Mouse (Mus musculus): ENCODE data around the gene Lca5l. TPM values are rescaled to one million over a fixed set of nuclear protein-coding genes. Genes with fewer than 3 reads are reported as not detected.
A peak's percentile ranks its signal among the peaks of the same experiment; 100 is the strongest.

Lca5l gene
- 0.43 and 0.50 TPM in 2 replicates for polyA plus RNA-seq (2015; fragmentation: Nextera tagmentation; extraction: Ambion mirVana)

- H3K27ac ChIP-seq (ENCODE audit: low read length), result peak within 1 kb of the TSS; percentile 48; the same call in 1 of the 2 replicates
- H3K9me3 ChIP-seq (ENCODE audit: control insufficient read depth, low read length), result 0 out of 2 replicates have a peak, but pooled peaks cover 6% of the 10 kb centered on the region
- H3K9ac ChIP-seq (ENCODE audit: low read depth, low read length), result peak within 1 kb of the TSS; percentile 80
- H3K27me3 ChIP-seq (replicated peaks; ENCODE audit: control insufficient read depth, insufficient read depth, low read length), result 0 out of 2 replicates have a peak, but pooled peaks cover 3% of the 10 kb centered on the region
- under 1% methylated on average over 75 of the region's 77 CpGs for WGBS
- ATAC-seq, result peak; percentile 99
- no peaks in the 10 kb centered on the region for H3K36me3 ChIP-seq (ENCODE audit: control insufficient read depth, insufficient read depth, low read length)
- 0 out of 2 replicates have a peak, but pooled peaks cover 3% of the 10 kb centered on the region for H3K4me1 ChIP-seq (ENCODE audit: control insufficient read depth, insufficient read depth, low read length)
- peak within 1 kb of the TSS; percentile 92 for H3K4me3 ChIP-seq (ENCODE audit: low read length)
- H3K4me2 ChIP-seq (ENCODE audit: low read depth, low read length), result peak within 1 kb of the TSS; percentile 96
Measured at GRCm38 (mm10) chr16:96191531-96192506, at the start of gene Lca5l. Lca5l (minus strand) TSS chr16:96192271.

DNA sequence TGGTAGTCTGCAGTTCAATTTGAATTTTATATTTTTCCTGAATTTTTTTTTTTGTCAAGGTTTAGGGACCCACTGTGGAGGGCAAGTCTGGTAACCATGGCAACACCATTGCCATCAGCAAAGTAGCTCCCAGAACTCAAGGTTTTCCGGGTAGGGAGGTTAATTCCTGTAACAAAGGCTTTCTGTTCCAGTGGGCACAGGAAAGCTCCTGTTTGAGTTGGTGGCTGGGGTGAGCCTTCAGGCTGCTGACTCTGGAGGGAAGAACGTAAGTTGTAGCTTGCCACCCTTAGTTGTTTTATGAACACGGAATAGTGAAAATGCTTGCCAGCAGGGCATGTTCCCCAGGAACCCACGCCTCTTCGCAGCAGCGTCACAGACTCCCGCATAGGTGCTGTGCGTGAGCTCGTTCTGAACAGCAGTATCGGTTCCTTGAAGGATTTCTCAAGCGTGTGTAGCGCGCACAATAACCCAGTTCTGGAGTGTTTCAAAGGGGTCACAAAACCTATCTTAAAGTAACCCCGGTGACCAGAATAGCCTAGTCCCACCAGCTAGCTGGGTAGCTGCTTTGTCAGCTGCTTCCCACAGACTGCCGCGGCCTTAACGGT is 43.4 kb upstream of the Lca5l start, which contains the start of gene B3galt5:
Gene B3galt5, plus strand, starts transcription at position 436 of the 605 bp plus-strand sequence.
- no peak within 1 kb of the TSS for H3K4me3 ChIP-seq (ENCODE audit: low read length)
- no peaks in the 10 kb centered on the region for H3K36me3 ChIP-seq (ENCODE audit: control insufficient read depth, insufficient read depth, low read length)
- H3K27me3 ChIP-seq (replicated peaks; ENCODE audit: control insufficient read depth, insufficient read depth, low read length), result no peaks in the 10 kb centered on the region
- WGBS, result 72% methylated on average over 17 of the region's 17 CpGs
- no peak within 1 kb of the TSS for H3K27ac ChIP-seq (ENCODE audit: low read length)
- H3K4me1 ChIP-seq (ENCODE audit: control insufficient read depth, insufficient read depth, low read length), result no peaks in the 10 kb centered on the region
- H3K9ac ChIP-seq (ENCODE audit: low read depth, low read length), result no peak within 1 kb of the TSS
- no peak for ATAC-seq
- no peaks in the 10 kb centered on the region for H3K9me3 ChIP-seq (ENCODE audit: control insufficient read depth, low read length)
- no peak within 1 kb of the TSS for H3K4me2 ChIP-seq (ENCODE audit: low read depth, low read length)

DNA sequence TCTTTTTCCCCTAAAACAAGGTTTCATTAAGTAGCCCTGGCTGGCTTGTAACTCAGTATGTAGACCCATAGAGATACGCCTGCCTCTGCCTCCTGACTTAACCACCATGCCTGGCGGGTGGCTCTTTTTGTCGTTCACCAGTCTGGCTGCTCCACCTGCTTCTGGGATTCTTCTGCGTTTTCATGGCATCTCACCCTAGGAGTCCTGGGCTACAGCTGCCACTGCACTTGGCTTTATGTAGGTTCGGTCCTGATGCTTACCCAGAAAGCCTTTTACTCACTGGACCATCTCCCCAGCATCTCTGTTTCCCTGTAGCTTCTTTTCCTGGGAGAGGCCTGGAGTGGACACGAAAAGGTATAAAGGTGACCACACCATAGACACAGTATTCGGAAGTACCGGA is 41.9 kb upstream of the Lca5l start:
- no peak for ATAC-seq
- no peak overlapping the region for H3K4me2 ChIP-seq (ENCODE audit: low read depth, low read length)
- H3K27me3 ChIP-seq (replicated peaks; ENCODE audit: control insufficient read depth, insufficient read depth, low read length), result no peaks in the 10 kb centered on the region
- H3K9ac ChIP-seq (ENCODE audit: low read depth, low read length), result no peak overlapping the region
- no peak overlapping the region for H3K27ac ChIP-seq (ENCODE audit: low read length)
- H3K9me3 ChIP-seq (ENCODE audit: control insufficient read depth, low read length), result no peaks in the 10 kb centered on the region
- no peak overlapping the region for H3K4me3 ChIP-seq (ENCODE audit: low read length)
- 86% methylated on average over 8 of the region's 8 CpGs for WGBS
- H3K36me3 ChIP-seq (ENCODE audit: control insufficient read depth, insufficient read depth, low read length), result no peaks in the 10 kb centered on the region
- no peaks in the 10 kb centered on the region for H3K4me1 ChIP-seq (ENCODE audit: control insufficient read depth, insufficient read depth, low read length)

DNA sequence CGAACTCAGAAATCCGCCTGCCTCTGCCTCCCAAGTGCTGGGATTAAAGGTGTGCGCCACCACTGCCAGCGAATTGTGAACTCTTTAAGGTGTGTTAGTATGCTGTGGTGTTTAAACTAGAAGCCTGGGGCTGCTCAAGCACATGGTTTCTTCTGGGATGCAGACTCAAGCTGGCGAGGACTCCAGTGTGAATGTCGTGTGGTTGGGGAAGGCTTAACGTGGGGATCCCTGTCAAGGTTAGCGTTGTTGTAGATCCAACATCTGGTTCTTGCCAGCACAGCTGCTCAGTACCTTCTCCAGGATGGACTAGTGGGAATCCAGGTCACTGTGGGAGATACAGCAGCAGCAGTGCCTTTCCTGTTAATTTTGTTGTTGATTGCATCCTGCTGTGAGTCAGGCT is 39.9 kb upstream of the Lca5l start:
- Histone ChIP-seq H3K36me3 (ENCODE audit: control insufficient read depth, insufficient read depth, low read length) (no peaks in the 10 kb centered on the region), H3K4me2 (ENCODE audit: low read depth, low read length) (no peak overlapping the region), H3K9ac (ENCODE audit: low read depth, low read length) (no peak overlapping the region), H3K27ac (ENCODE audit: low read length) (no peak overlapping the region), H3K4me1 (ENCODE audit: control insufficient read depth, insufficient read depth, low read length) (no peaks in the 10 kb centered on the region), H3K27me3 (replicated peaks; ENCODE audit: control insufficient read depth, insufficient read depth, low read length) (no peaks in the 10 kb centered on the region), H3K9me3 (ENCODE audit: control insufficient read depth, low read length) (no peaks in the 10 kb centered on the region), H3K4me3 (ENCODE audit: low read length) (no peak overlapping the region)
- 84% methylated on average over 8 of the region's 8 CpGs for WGBS
- no peak for ATAC-seq

DNA sequence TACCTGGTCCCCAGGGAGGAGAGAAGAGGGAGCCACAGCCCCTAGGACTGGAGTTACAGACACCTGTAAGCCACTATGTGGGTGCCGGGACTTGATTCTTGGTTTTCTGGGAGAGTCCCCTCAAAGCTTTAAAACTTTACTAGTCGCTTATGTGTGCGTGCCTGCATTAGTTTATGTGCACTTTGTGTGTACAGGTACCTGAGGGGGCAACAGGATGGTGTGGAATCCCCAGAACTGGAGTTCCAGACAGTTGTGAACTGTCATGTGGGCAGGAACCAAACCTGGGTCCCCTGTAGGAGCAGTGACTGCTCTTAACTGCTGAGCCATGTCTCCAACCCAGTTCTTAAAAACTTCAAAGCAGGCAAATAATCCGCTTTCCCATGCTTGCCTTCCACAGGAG is 39.2 kb upstream of the Lca5l start:
- Histone ChIP-seq H3K36me3 (ENCODE audit: control insufficient read depth, insufficient read depth, low read length) (no peaks in the 10 kb centered on the region), H3K4me3 (ENCODE audit: low read length) (no peak overlapping the region), H3K4me2 (ENCODE audit: low read depth, low read length) (no peak overlapping the region), H3K9ac (ENCODE audit: low read depth, low read length) (no peak overlapping the region), H3K27ac (ENCODE audit: low read length) (no peak overlapping the region), H3K27me3 (replicated peaks; ENCODE audit: control insufficient read depth, insufficient read depth, low read length) (no peaks in the 10 kb centered on the region), H3K4me1 (ENCODE audit: control insufficient read depth, insufficient read depth, low read length) (no peaks in the 10 kb centered on the region), H3K9me3 (ENCODE audit: control insufficient read depth, low read length) (no peaks in the 10 kb centered on the region)
- ATAC-seq, result no peak
- WGBS, result 89% methylated on average over 4 of the region's 4 CpGs

DNA sequence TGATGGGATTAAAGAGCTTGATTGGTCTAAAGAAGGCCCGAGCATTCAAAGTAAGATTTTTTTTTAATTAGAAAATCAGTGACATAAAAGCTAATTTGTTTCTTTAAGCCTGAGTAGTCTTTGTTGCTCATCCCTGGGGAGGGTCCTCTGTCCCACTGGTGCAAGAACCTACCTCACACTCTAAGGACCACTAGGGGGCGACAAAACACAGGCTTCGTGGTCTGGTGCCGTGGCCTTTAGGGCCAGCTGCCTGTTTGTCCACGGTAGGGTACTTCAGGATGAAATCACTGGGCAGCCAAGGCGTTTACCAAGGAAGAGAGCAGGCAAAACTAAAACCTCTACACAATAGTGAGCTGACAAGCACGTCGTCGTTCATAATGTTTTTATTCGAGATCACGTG is 38.3 kb upstream of the Lca5l start:
- ATAC-seq, result peak; percentile 65; the same call in 1 of the 2 replicates
- Histone ChIP-seq H3K4me1 (ENCODE audit: control insufficient read depth, insufficient read depth, low read length) (no peaks in the 10 kb centered on the region), H3K27ac (ENCODE audit: low read length) (no peak overlapping the region), H3K27me3 (replicated peaks; ENCODE audit: control insufficient read depth, insufficient read depth, low read length) (no peaks in the 10 kb centered on the region), H3K36me3 (ENCODE audit: control insufficient read depth, insufficient read depth, low read length) (no peaks in the 10 kb centered on the region), H3K9me3 (ENCODE audit: control insufficient read depth, low read length) (no peaks in the 10 kb centered on the region), H3K4me2 (ENCODE audit: low read depth, low read length) (no peak overlapping the region), H3K4me3 (ENCODE audit: low read length) (no peak overlapping the region), H3K9ac (ENCODE audit: low read depth, low read length) (no peak overlapping the region)
- WGBS, result 27% methylated on average over 11 of the region's 11 CpGs

DNA sequence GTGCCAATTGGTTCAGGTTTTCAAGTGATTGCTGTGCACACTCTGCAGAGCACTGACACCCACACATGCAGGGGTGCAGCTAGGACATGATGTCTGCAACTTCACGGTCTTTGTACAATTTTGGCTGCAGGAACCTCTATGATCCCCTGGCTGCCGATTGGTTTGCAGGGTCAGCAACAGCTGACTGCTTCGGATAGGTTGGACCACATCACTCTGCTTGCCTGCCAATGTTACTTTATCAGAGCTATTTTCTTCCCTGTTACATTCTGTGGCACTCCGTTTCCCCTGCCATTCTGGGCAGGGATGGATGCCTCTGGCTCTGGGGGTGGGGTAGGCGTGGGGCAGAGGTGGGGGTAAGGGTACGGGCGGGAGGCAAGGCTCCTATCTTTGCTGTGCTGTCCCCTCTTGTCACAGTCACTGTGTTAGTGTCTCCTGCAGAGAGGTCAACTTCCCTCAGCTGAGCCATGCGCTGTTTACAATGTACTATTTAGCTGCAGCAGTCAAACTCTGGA is 37.0 kb upstream of the Lca5l start:
- Histone ChIP-seq H3K4me2 (ENCODE audit: low read depth, low read length) (no peak overlapping the region), H3K4me3 (ENCODE audit: low read length) (no peak overlapping the region), H3K9ac (ENCODE audit: low read depth, low read length) (no peak overlapping the region), H3K36me3 (ENCODE audit: control insufficient read depth, insufficient read depth, low read length) (no peaks in the 10 kb centered on the region), H3K4me1 (ENCODE audit: control insufficient read depth, insufficient read depth, low read length) (no peaks in the 10 kb centered on the region), H3K27me3 (replicated peaks; ENCODE audit: control insufficient read depth, insufficient read depth, low read length) (no peaks in the 10 kb centered on the region), H3K9me3 (ENCODE audit: control insufficient read depth, low read length) (no peaks in the 10 kb centered on the region), H3K27ac (ENCODE audit: low read length) (no peak overlapping the region)
- no peak for ATAC-seq
- 58% methylated on average over 8 of the region's 8 CpGs for WGBS

DNA sequence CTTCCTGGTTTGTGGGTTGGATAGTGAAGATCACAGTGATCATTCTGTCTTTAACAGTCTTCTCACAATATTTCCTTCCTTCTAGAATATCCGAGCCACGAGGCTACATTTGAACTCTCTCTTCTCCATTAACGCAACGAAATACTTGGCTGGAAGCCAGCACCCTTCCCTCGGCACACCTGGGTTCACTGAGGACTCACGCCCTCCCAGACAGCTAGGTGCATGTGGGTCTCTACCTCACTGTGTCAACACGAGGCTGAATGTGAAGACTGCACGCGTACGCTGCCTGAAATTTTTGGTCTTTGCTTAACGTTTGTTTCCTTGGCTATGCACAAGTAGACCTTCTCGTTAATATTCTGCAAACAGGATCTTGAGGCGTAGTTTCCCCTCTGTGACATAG is 36.4 kb upstream of the Lca5l start:
- 60% methylated on average over 13 of the region's 13 CpGs for WGBS
- Histone ChIP-seq H3K4me1 (ENCODE audit: control insufficient read depth, insufficient read depth, low read length) (no peaks in the 10 kb centered on the region), H3K4me3 (ENCODE audit: low read length) (no peak overlapping the region), H3K9me3 (ENCODE audit: control insufficient read depth, low read length) (no peaks in the 10 kb centered on the region), H3K27ac (ENCODE audit: low read length) (no peak overlapping the region), H3K4me2 (ENCODE audit: low read depth, low read length) (no peak overlapping the region), H3K36me3 (ENCODE audit: control insufficient read depth, insufficient read depth, low read length) (no peaks in the 10 kb centered on the region), H3K27me3 (replicated peaks; ENCODE audit: control insufficient read depth, insufficient read depth, low read length) (no peaks in the 10 kb centered on the region), H3K9ac (ENCODE audit: low read depth, low read length) (no peak overlapping the region)
- ATAC-seq, result peak; percentile 52; the same call in 1 of the 2 replicates

DNA sequence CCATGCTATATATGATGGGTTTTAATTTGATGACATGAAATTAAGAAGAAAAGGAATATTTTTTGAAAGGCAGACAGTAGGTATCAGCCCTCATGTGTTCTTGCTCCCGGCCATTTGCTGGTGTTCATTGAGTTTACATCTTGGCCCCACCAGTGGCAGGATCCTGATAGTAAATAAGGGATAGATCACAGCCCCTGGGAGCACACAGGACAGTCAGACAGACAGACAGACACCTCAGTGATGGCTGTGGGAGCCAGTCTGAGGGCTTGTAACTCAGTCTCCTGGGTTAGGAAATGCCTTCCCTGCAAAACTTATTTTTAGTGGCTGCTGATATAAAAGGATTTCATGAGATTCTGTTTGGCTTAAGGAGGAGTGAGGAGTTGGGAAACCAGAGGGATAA is 30.4 kb upstream of the Lca5l start:
- ATAC-seq, result no peak
- no peaks in the 10 kb centered on the region for H3K27me3 ChIP-seq (replicated peaks; ENCODE audit: control insufficient read depth, insufficient read depth, low read length)
- no peak overlapping the region for H3K4me3 ChIP-seq (ENCODE audit: low read length)
- H3K36me3 ChIP-seq (ENCODE audit: control insufficient read depth, insufficient read depth, low read length), result no peaks in the 10 kb centered on the region
- H3K9me3 ChIP-seq (ENCODE audit: control insufficient read depth, low read length), result no peaks in the 10 kb centered on the region
- no peak overlapping the region for H3K4me2 ChIP-seq (ENCODE audit: low read depth, low read length)
- H3K4me1 ChIP-seq (ENCODE audit: control insufficient read depth, insufficient read depth, low read length), result no peaks in the 10 kb centered on the region
- 83% methylated on average over 1 of the region's 1 CpGs for WGBS
- no peak overlapping the region for H3K27ac ChIP-seq (ENCODE audit: low read length)
- no peak overlapping the region for H3K9ac ChIP-seq (ENCODE audit: low read depth, low read length)
